Comparison of ENCODE assay signal across 8 mouse cellular contexts in genomic region chr7:84604501-84604900, GRCm38 (mm10). TPM values are rescaled to one million over a fixed set of nuclear protein-coding genes. Genes with fewer than 3 reads are reported as not detected.
DNase-seq lines count a peak whose midpoint lies in the region; ATAC-seq and TF ChIP-seq lines count a peak whose summit lies in the region.

No protein-coding gene starts in this region.

- no peak overlapping the region for H3K27ac ChIP-seq in heart, embryonic 11.5 days (ENCODE audit: low read depth, low read length)
- peak overlapping the region; percentile 79 for H3K27ac ChIP-seq in liver, embryonic 16.5 days (ENCODE audit: low read length)

- no peak for TF ChIP-seq CTCF in C2C12 (IDR thresholded peaks at IDR 0.05; ENCODE audit: control insufficient read depth, insufficient read depth, insufficient read length)

- no peak overlapping the region for H3ac ChIP-seq in C2C12 (ENCODE audit: control insufficient read depth, insufficient read length, low read depth)

- no peaks in the 10 kb centered on the region for H3K79me3 ChIP-seq in C2C12 (ENCODE audit: low read depth)

- no peaks in the 10 kb centered on the region for H3K36me3 ChIP-seq in heart, embryonic 11.5 days (ENCODE audit: control insufficient read depth, insufficient read depth, low read length)
- H3K36me3 ChIP-seq in C2C12 (ENCODE audit: control insufficient read depth, insufficient read depth) = no peaks in the 10 kb centered on the region
- no peaks in the 10 kb centered on the region; the same call in 1 of the 2 replicates for H3K36me3 ChIP-seq in liver, embryonic 16.5 days (ENCODE audit: control insufficient read depth, insufficient read depth)

- H3K4me2 ChIP-seq in heart, embryonic 11.5 days = no peak overlapping the region
- H3K4me2 ChIP-seq in liver, embryonic 16.5 days (ENCODE audit: low read depth, low read length) = peak overlapping the region; percentile 95

- H3K9me3 ChIP-seq in heart, embryonic 11.5 days (replicated peaks; ENCODE audit: control insufficient read depth, low read length) = no peaks in the 10 kb centered on the region
- no peaks in the 10 kb centered on the region for H3K9me3 ChIP-seq in liver, embryonic 16.5 days (replicated peaks; ENCODE audit: control insufficient read depth, low read length)

- 71% methylated on average over 3 of the region's 3 CpGs for WGBS in heart, embryonic 11.5 days (ENCODE audit: insufficient replicate concordance)
- WGBS in liver, embryonic 16.5 days (ENCODE audit: insufficient replicate concordance) = 44% methylated on average over 3 of the region's 3 CpGs

- H3K9ac ChIP-seq in heart, embryonic 11.5 days (ENCODE audit: low read depth, low read length) = no peak overlapping the region
- 0 out of 2 replicates have a peak overlapping the region, but pooled peaks have one; percentile 71 for H3K9ac ChIP-seq in liver, embryonic 16.5 days (ENCODE audit: low read depth, low read length)

- no peaks in the 10 kb centered on the region for H3K4me1 ChIP-seq in heart, embryonic 11.5 days (ENCODE audit: control insufficient read depth, insufficient read depth, low read length)
- H3K4me1 ChIP-seq in liver, embryonic 16.5 days (ENCODE audit: control insufficient read depth, low read depth, low read length) = peaks cover 16% of the 10 kb centered on the region

- no peak for ATAC-seq in heart, embryonic 11.5 days (replicated peaks; ENCODE audit: insufficient number of reproducible peaks, low FRiP score, low TSS enrichment)
- ATAC-seq in liver, embryonic 16.5 days (ENCODE audit: low read depth) = peak; percentile 30
- ATAC-seq in inflammation-experienced regulatory T-cells, adult 6 months = no peak

- DNase-seq in heart, adult 11 months = peak; percentile 87
- DNase-seq in induced T-regulatory cell, adult 2 months (ENCODE audit: low read depth) = peak; percentile 23
- no peak for DNase-seq in cerebellum, adult 18-20 months
- no peak for DNase-seq in cerebellum, postnatal 36 days

- H3K27me3 ChIP-seq in heart, embryonic 11.5 days (ENCODE audit: control insufficient read depth, insufficient read depth, low read length) = no peaks in the 10 kb centered on the region
- H3K27me3 ChIP-seq in C2C12 (ENCODE audit: control insufficient read depth, insufficient read depth, insufficient read length) = no peaks in the 10 kb centered on the region
- H3K27me3 ChIP-seq in liver, embryonic 16.5 days (ENCODE audit: control insufficient read depth, insufficient read depth, low read depth, low read length) = no peaks in the 10 kb centered on the region

- peaks cover 5% of the 10 kb centered on the region for H3K79me2 ChIP-seq in C2C12 (ENCODE audit: control insufficient read depth, insufficient read depth)

- no peak overlapping the region for H3K4me3 ChIP-seq in heart, embryonic 11.5 days (ENCODE audit: low read depth, low read length)
- H3K4me3 ChIP-seq in C2C12 (ENCODE audit: insufficient read depth, poor library complexity, severe bottlenecking) = peak overlapping the region; percentile 50
- peak overlapping the region; percentile 70 for H3K4me3 ChIP-seq in liver, embryonic 16.5 days (ENCODE audit: low read depth, low read length)

TF ChIP-seq in C2C12, 6 proteins besides CTCF, POLR2A, EP300 and RAD21:
- no peak for TF ChIP-seq CEBPB (IDR thresholded peaks at IDR 0.05; ENCODE audit: low read depth)
- TF ChIP-seq FOSL1 (IDR thresholded peaks at IDR 0.05; ENCODE audit: insufficient read depth, low read length, poor library complexity, severe bottlenecking) = no peak
- TF ChIP-seq USF1 (IDR thresholded peaks at IDR 0.05; ENCODE audit: low read depth) = no peak
- TF ChIP-seq MAX (IDR thresholded peaks at IDR 0.05) = no peak
- TF ChIP-seq MYOG (IDR thresholded peaks at IDR 0.05; ENCODE audit: control insufficient read depth, extremely low read depth, insufficient read length) = no peak
- TF ChIP-seq MYOD1 (IDR thresholded peaks at IDR 0.05; ENCODE audit: control insufficient read depth, insufficient read length, low read depth) = no peak
TF ChIP-seq in C2C12: peak in this region for 0.

RNA-seq across cellular contexts. Expression of gene Fah, which starts 2.0 kb away (rescaled TPM):
- polyA plus RNA-seq in heart, embryonic 11.5 days (2014; fragmentation: Nextera tagmentation; extraction: Ambion mirVana) = 9.2 and 11.2 TPM in 2 replicates
- polyA plus RNA-seq in C2C12 (2012; fragmentation: generic; extraction: Trizol) = 22.2 TPM
- polyA plus RNA-seq in liver, embryonic 16.5 days (2015; fragmentation: Nextera tagmentation; extraction: Ambion mirVana) = 119 and 148 TPM in 2 replicates
- 1 to 10 TPM; 7.9 to 9.8 (median 9.6) TPM for polyA plus RNA-seq in inflammation-experienced regulatory T-cells, adult 6 months (2017; shearing (Covaris generic))

Comparison
In these comparisons a context has a peak if more than half of its experiments do, and no peak if none do; other contexts are left out.
1. DNase-seq: peak in heart, adult 11 months (single experiment) and induced T-regulatory cell, adult 2 months (single experiment); none in cerebellum, adult 18-20 months (0 of 2) and cerebellum, postnatal 36 days (0 of 2).